Mouse (Mus musculus) liver, adult 2 months (tissue): ENCODE measurements around the gene Myl6. TPM values are rescaled to one million over a fixed set of nuclear protein-coding genes. Genes with fewer than 3 reads are reported as not detected.

Source experiments
- DNase-seq: peaks from one replicate; pipeline ENCODE4 v3.0.0-alpha.2; 2011; ENCODE audit warnings: low read depth, low spot score; ENCODE audit errors: extremely low read depth
- H3K27ac ChIP-seq: fragments of 200-500 bp; replicated peaks from 2 replicates; pipeline ENCODE4 v1.5.1; 2012; ENCODE audit warnings: low read depth, mild to moderate bottlenecking, control low read depth, inconsistent platforms, low read length; ENCODE audit not compliant: insufficient read depth
- H3K27me3 ChIP-seq: fragments of 200-500 bp; 2 replicates; pipeline ENCODE4 v1.6.1; 2012; ENCODE audit warnings: mild to moderate bottlenecking, moderate library complexity, low read length, inconsistent platforms; ENCODE audit not compliant: control insufficient read depth, insufficient read depth
- H3K36me3 ChIP-seq: fragments of 200-500 bp; 2 replicates; pipeline ENCODE4 v1.6.1; 2012; ENCODE audit warnings: low read length, inconsistent platforms; ENCODE audit not compliant: control insufficient read depth, insufficient read depth
- H3K4me1 ChIP-seq: fragments of 200-500 bp; 2 replicates; pipeline ENCODE4 v1.6.1; 2011; ENCODE audit warnings: low read length; ENCODE audit not compliant: control insufficient read depth, insufficient read depth
- H3K4me3 ChIP-seq: fragments of 200-500 bp; 2 replicates; pipeline ENCODE4 v1.5.1; 2011; ENCODE audit warnings: low read depth, mild to moderate bottlenecking, control low read depth, low read length, moderate library complexity; ENCODE audit not compliant: insufficient read depth
- H3K79me2 ChIP-seq: fragments of 200-500 bp; 2 replicates; pipeline ENCODE4 v1.6.1; 2012; ENCODE audit warnings: inconsistent platforms, mild to moderate bottlenecking, low read length, moderate library complexity; ENCODE audit not compliant: control insufficient read depth, insufficient read depth
- H3K9ac ChIP-seq: fragments of 200-500 bp; 2 replicates; pipeline ENCODE4 v1.6.1; 2012; ENCODE audit warnings: low read depth, mild to moderate bottlenecking, control low read depth, inconsistent platforms, low read length
- CTCF ChIP-seq: fragments of 200-500 bp; IDR thresholded peaks from 2 replicates; pipeline ENCODE4 v1.5.1; 2011; ENCODE audit warnings: low read depth, low read length, control low read depth
- POLR2A ChIP-seq: fragments of 200-500 bp; IDR thresholded peaks from 2 replicates; pipeline ENCODE4 v1.6.1; 2011; ENCODE audit warnings: low read length, control low read depth; ENCODE audit not compliant: insufficient read depth; ENCODE audit errors: extremely low read depth
- WGBS: fragments of 180-500 bp; shearing (Covaris S2); methylation state at CpG from one replicate; pipeline ENCODE4 v1.1.7; 2018; 5-methylcytosine and 5-hydroxymethylcytosine counted together
- polyA plus RNA-seq: library from polyadenylated mRNA; depleted of rRNA; stranded (reverse); fragments of >200 nt; gene quantifications from 2 replicates; pipeline ENCODE4 v1.2.3, GENCODE M21; 2012
- total RNA-seq: library from RNA; depleted of rRNA; stranded (reverse); fragments of >200 nt; gene quantifications from 2 replicates; pipeline ENCODE4 v1.2.3, GENCODE M21; 2014

The Myl6 gene
- total and polyA plus RNA-seq, 2 experiments: 556 to 575 TPM

DNA sequence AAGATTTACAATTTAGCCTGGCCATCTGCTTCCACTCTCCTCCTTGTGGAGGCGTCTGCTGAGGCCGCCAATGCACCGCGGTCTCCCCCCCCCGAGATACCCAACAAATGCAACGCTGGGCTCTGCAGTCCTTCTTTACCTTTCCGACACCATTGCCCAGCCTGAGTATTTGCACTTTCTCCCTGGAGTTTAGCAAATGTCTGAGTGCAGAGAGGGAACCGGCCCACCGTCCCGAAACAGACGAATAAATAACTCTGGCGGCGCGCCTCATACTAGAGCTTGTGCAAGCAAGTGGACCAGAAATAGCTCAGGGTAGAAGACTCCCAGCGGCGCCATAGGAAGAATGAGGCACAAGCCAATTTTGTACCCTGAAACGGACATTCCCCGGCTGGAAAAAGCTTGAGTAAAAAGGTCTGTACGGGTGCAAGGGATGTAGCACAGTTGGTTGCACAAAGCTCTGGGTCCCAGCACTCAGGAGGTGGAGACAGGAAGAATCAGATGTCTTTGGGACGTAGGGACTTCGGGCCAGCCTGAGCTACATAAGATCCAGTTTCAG, 5.2 kb upstream of the Myl6 start:
- WGBS: under 1% methylated on average over 21 of the region's 21 CpGs
- peak overlapping the region; percentile 96 for H3K27ac ChIP-seq
- TF ChIP-seq POLR2A (no peak), CTCF (no peak)
- peaks cover 22% of the 10 kb centered on the region for H3K4me1 ChIP-seq
- H3K4me3 ChIP-seq: peak overlapping the region; percentile 72
- peak; percentile 50 for DNase-seq
- no peaks in the 10 kb centered on the region for H3K27me3 ChIP-seq
- H3K79me2 ChIP-seq: no peaks in the 10 kb centered on the region; the same call in 1 of the 2 replicates
- no peaks in the 10 kb centered on the region for H3K36me3 ChIP-seq
- H3K9ac ChIP-seq: peak overlapping the region; percentile 71

DNA sequence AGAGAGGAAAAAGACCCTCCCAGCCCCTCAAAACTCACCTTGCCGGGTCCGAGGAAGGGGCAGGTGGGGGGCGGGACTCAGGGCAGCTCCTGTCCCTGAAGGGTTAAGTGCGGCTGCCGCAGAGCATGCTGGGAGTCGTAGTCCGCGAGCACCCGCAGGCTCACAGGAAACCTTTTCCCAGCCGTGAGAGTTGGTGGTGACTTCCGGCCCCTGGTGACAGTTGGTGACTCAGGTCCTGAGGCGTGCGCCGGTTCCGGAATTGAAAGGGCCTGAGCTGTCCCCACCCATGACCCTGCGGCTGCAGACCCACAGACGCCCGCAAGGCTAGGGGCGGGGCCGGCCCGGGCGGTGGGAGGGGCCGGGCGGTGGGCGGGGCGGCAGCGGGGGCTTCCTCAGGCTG, 4.6 kb upstream of the Myl6 start, which contains the start of gene Myl6b:
Gene Myl6b (minus strand): TSS at position 96 of the 400 bp plus-strand sequence.
- TF ChIP-seq CTCF (no peak), POLR2A (no peak)
- Histone ChIP-seq H3K4me1 (peaks cover 22% of the 10 kb centered on the region), H3K27me3 (no peaks in the 10 kb centered on the region), H3K4me3 (peak within 1 kb of the TSS; percentile 72), H3K9ac (peak within 1 kb of the TSS; percentile 71), H3K79me2 (no peaks in the 10 kb centered on the region; the same call in 1 of the 2 replicates), H3K36me3 (no peaks in the 10 kb centered on the region), H3K27ac (peak within 1 kb of the TSS; percentile 96)
- DNase-seq: peak; percentile 97
- 3% methylated on average over 27 of the region's 27 CpGs for WGBS

DNA sequence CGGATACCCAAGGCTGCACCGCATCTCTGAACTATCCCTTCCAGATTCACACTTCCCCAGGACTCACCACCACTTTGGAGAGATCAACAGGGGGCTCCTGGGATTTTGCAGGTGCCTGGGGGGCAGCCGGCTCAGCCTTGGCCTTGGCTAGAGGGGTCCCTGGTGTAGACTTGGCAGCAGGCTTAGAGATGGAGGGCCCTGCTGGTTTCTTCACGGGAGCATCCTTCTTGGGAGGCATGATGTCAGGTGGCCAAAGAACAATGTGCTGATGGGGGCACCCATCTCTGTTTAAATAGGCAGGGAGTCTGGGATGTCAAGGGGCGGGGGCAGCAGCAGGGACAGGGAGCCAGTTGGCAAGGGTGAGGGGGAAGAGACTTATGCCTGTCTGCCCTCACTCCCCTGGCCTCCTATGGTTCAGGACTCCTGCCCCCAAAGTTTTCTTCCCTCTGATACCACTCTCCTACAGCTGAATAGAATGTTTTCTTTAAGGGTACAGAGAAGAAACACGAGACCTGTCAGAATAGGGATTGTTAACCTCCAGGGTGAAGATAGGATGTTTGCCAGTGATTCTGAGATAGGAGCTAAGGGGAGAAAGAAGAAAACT, 3.3 kb upstream of the Myl6 start:
- no peak for TF ChIP-seq CTCF
- no peak for TF ChIP-seq POLR2A
- Histone ChIP-seq H3K4me3 (no peak overlapping the region), H3K79me2 (no peaks in the 10 kb centered on the region; the same call in 1 of the 2 replicates), H3K9ac (no peak overlapping the region), H3K36me3 (no peaks in the 10 kb centered on the region), H3K4me1 (peaks cover 24% of the 10 kb centered on the region), H3K27ac (no peak overlapping the region), H3K27me3 (no peaks in the 10 kb centered on the region)
- DNase-seq: no peak
- WGBS: 68% methylated on average over 6 of the region's 6 CpGs

DNA sequence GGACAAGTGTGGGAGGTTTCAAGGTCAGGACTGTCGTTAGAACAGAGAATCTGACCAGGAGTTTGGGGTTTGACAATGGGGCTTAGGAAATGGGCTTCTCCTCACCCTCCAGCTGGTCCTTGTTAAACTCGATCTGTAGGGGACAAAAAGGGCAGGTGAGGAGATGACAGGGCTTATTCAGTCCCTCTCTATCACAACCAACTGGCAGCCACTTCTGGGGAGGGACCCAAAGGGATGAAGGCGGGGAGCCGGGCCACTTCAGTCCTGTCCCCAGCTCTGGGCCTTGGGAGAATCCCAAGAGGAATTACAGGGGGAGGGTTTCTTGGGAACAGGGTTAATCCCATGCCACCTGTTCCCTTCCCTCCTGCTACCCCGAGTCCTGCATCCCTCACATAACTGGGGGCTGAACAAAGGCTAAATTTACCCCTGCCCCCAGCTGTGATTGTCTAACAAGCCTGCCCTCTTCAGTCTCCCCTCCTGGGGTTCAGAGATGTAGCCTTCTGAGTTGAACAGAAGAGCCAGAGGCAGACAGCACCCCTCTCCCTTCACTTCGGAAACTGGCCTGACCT, 2.6 kb upstream of the Myl6 start:
- TF ChIP-seq CTCF: no peak
- TF ChIP-seq POLR2A: no peak
- H3K36me3 ChIP-seq: peaks cover 3% of the 10 kb centered on the region; the same call in 1 of the 2 replicates
- H3K27ac ChIP-seq: no peak overlapping the region
- H3K9ac ChIP-seq: no peak overlapping the region
- no peaks in the 10 kb centered on the region for H3K27me3 ChIP-seq
- H3K4me1 ChIP-seq: peaks cover 25% of the 10 kb centered on the region
- no peak for DNase-seq
- 73% methylated on average over 6 of the region's 6 CpGs for WGBS
- no peak overlapping the region for H3K4me3 ChIP-seq
- peaks cover 3% of the 10 kb centered on the region for H3K79me2 ChIP-seq

DNA sequence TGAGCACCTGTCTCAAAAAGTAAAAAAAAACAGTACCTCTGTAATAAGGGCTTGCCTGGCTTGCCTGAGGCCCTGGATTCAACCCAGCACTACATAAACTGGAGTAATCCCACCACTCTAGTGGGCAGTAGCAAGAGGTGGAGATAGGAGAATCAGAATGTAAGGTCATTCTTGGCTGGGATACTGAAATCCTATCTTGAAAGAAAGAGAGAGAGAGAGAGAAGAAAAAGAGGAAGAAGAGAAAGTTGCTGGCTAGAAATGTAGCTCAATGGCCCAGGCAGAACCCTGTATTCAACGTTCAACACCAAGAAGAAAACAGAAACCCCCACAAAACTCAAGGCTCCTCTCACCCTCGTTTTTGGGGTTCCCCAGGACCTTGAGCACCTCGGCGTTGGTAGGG, 2.0 kb upstream of the Myl6 start:
- no peak overlapping the region for H3K27ac ChIP-seq

More for the DNA sequence above, 2.0 kb upstream of the Myl6 start:
- Histone ChIP-seq H3K27me3 (no peaks in the 10 kb centered on the region), H3K9ac (no peak overlapping the region), H3K79me2 (peaks cover 5% of the 10 kb centered on the region), H3K4me1 (peaks cover 27% of the 10 kb centered on the region), H3K36me3 (peaks cover 7% of the 10 kb centered on the region; the same call in 1 of the 2 replicates), H3K4me3 (no peak overlapping the region)
- WGBS: 81% methylated on average over 4 of the region's 4 CpGs
- DNase-seq: no peak
- no peak for TF ChIP-seq CTCF
- TF ChIP-seq POLR2A: no peak
